Comparison of ENCODE assay signal across 11 mouse cellular contexts in the genomic region with DNA sequence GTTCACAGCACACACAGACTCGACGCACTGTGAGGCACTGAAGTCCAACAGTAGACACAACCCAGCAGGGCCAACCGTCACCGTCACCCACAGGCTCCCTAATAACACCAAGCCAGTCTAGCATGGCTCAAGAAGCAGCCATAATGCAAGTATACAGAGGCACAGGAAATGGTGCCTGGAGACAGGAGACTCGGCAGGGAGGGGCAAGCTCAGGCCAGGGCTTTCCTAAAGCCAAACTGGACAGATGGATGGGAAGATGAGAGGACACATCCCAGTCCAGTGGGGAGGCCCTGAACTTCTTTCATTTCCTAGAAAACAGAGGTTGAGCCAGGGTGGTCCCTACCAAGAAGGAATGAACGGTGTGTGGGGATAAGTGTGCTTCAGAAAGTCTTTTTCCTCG. TPM values are rescaled to one million over a fixed set of nuclear protein-coding genes. Genes with fewer than 3 reads are reported as not detected.
DNase-seq lines count a peak whose midpoint lies in the region; ATAC-seq lines count a peak whose summit lies in the region.
"Had no signal": no experiment of that assay in that cellular context is flagged by ENCODE, and none has a peak within 500 bp of the region (broad histone marks: within the 10 kb centered on the region; RNA-seq: fewer than 3 reads in every experiment).

No protein-coding gene starts in this region.

- peaks cover 94% of the 10 kb centered on the region for H3K4me1 ChIP-seq in hindbrain, embryonic 10.5 days (replicated peaks)
- peaks cover 34% of the 10 kb centered on the region for H3K4me1 ChIP-seq in hindbrain, embryonic 16.5 days (ENCODE audit: control insufficient read depth, insufficient read depth, low read depth, low read length)
- peaks cover 26% of the 10 kb centered on the region for H3K4me1 ChIP-seq in neural tube, embryonic 11.5 days (ENCODE audit: control insufficient read depth, insufficient read depth, low read length)
- peaks cover 61% of the 10 kb centered on the region for H3K4me1 ChIP-seq in intestine, embryonic 15.5 days (replicated peaks)

- DNase-seq in hindbrain, embryonic 10.5 days (ENCODE audit: low spot score), result no peak
- no peak for DNase-seq in neural tube, embryonic 11.5 days (ENCODE audit: low spot score)
- DNase-seq in neural tube, embryonic 10.5 days (ENCODE audit: extremely low spot score, low spot score), result no peak
- no peak for DNase-seq in left cerebral cortex, adult 8-10 months (ENCODE audit: low spot score in 2 of 2)
- DNase-seq in gastrocnemius, postnatal 14 days, result no peak
- DNase-seq: kidney, adult 11 months; layer of hippocampus, postnatal 36 days; lung, adult 18-20 months had no signal

- H3K4me3 ChIP-seq in hindbrain, embryonic 10.5 days, result peak overlapping the region; percentile 16; the same call in 1 of the 2 replicates
- no peak overlapping the region for H3K4me3 ChIP-seq in hindbrain, embryonic 16.5 days (ENCODE audit: low read length)
- no peak overlapping the region for H3K4me3 ChIP-seq in neural tube, embryonic 11.5 days (ENCODE audit: low read depth, low read length)
- H3K4me3 ChIP-seq in intestine, embryonic 15.5 days (replicated peaks), result no peak overlapping the region
- H3K4me3 ChIP-seq: stomach, embryonic 15.5 days had no signal

- H3K9me3 ChIP-seq in hindbrain, embryonic 10.5 days, result peaks cover 3% of the 10 kb centered on the region; the same call in 1 of the 2 replicates
- no peaks in the 10 kb centered on the region for H3K9me3 ChIP-seq in hindbrain, embryonic 16.5 days (ENCODE audit: control insufficient read depth, low read length)
- no peaks in the 10 kb centered on the region for H3K9me3 ChIP-seq in neural tube, embryonic 11.5 days (ENCODE audit: control insufficient read depth, low read length)
- H3K9me3 ChIP-seq in intestine, embryonic 15.5 days, result no peaks in the 10 kb centered on the region
- H3K9me3 ChIP-seq: stomach, embryonic 15.5 days had no signal

- ATAC-seq in hindbrain, embryonic 16.5 days, result no peak
- ATAC-seq in neural tube, embryonic 11.5 days (ENCODE audit: insufficient read depth, low FRiP score, low TSS enrichment), result no peak
- no peak for ATAC-seq in intestine, embryonic 15.5 days

- no peak overlapping the region for H3K9ac ChIP-seq in hindbrain, embryonic 16.5 days (ENCODE audit: low read depth, low read length)
- no peak overlapping the region for H3K9ac ChIP-seq in neural tube, embryonic 11.5 days (ENCODE audit: low read length)
- H3K9ac ChIP-seq in intestine, embryonic 15.5 days, result no peak overlapping the region
- H3K9ac ChIP-seq: stomach, embryonic 15.5 days had no signal

- peak overlapping the region; percentile 80 for H3K27ac ChIP-seq in hindbrain, embryonic 10.5 days
- no peak overlapping the region for H3K27ac ChIP-seq in hindbrain, embryonic 16.5 days (ENCODE audit: low read depth, low read length)
- peak overlapping the region; percentile 44; the same call in 1 of the 2 replicates for H3K27ac ChIP-seq in neural tube, embryonic 11.5 days (ENCODE audit: low read depth, low read length)
- peak overlapping the region; percentile 65; the same call in 1 of the 2 replicates for H3K27ac ChIP-seq in intestine, embryonic 15.5 days
- H3K27ac ChIP-seq: stomach, embryonic 15.5 days had no signal

- no peak overlapping the region for H3K4me2 ChIP-seq in hindbrain, embryonic 16.5 days (ENCODE audit: low read length)
- no peak overlapping the region for H3K4me2 ChIP-seq in neural tube, embryonic 11.5 days (ENCODE audit: low read depth)
- H3K4me2 ChIP-seq in intestine, embryonic 15.5 days (replicated peaks), result peak overlapping the region; percentile 33
- H3K4me2 ChIP-seq: stomach, embryonic 15.5 days had no signal

- 50% methylated on average over 7 of the region's 7 CpGs for WGBS in hindbrain, embryonic 10.5 days
- 44% methylated on average over 7 of the region's 7 CpGs for WGBS in hindbrain, embryonic 16.5 days
- 60% methylated on average over 7 of the region's 7 CpGs for WGBS in neural tube, embryonic 11.5 days
- WGBS in intestine, embryonic 15.5 days, result 58% methylated on average over 7 of the region's 7 CpGs

- intact Hi-C loops in gastrocnemius, postnatal 14 days (cut with DNase I; ENCODE audit: low total_unique reads), result no loop called here

- peaks cover 43% of the 10 kb centered on the region for H3K36me3 ChIP-seq in hindbrain, embryonic 10.5 days
- no peaks in the 10 kb centered on the region for H3K36me3 ChIP-seq in hindbrain, embryonic 16.5 days (ENCODE audit: control insufficient read depth, insufficient read depth, low read length)
- no peaks in the 10 kb centered on the region for H3K36me3 ChIP-seq in neural tube, embryonic 11.5 days (ENCODE audit: control insufficient read depth, insufficient read depth, low read length)
- 0 out of 2 replicates have a peak, but pooled peaks cover 4% of the 10 kb centered on the region for H3K36me3 ChIP-seq in intestine, embryonic 15.5 days

- no peaks in the 10 kb centered on the region for H3K27me3 ChIP-seq in hindbrain, embryonic 10.5 days (ENCODE audit: insufficient read depth, poor library complexity, severe bottlenecking)
- no peaks in the 10 kb centered on the region for H3K27me3 ChIP-seq in hindbrain, embryonic 16.5 days (replicated peaks; ENCODE audit: control insufficient read depth, insufficient read depth, low read length)
- no peaks in the 10 kb centered on the region for H3K27me3 ChIP-seq in neural tube, embryonic 11.5 days (ENCODE audit: control insufficient read depth, insufficient read depth, low read length)
- H3K27me3 ChIP-seq in intestine, embryonic 15.5 days (replicated peaks), result no peaks in the 10 kb centered on the region
- H3K27me3 ChIP-seq: stomach, embryonic 15.5 days had no signal

RNA-seq across cellular contexts. Expression of a gene that starts 13.8 kb away (rescaled TPM):
- 9.3 and 10.1 TPM in 2 replicates for polyA plus RNA-seq in hindbrain, embryonic 10.5 days (2016; fragmentation: Nextera tagmentation; extraction: Ambion mirVana)
- polyA plus RNA-seq in hindbrain, embryonic 16.5 days (2015; fragmentation: Nextera tagmentation; extraction: Ambion mirVana), result 11.1 TPM in 2 replicates
- polyA plus RNA-seq in neural tube, embryonic 11.5 days (2014; fragmentation: Nextera tagmentation; extraction: Ambion mirVana), result 15.1 and 16.6 TPM in 2 replicates
- polyA plus RNA-seq in intestine, embryonic 15.5 days (2015; fragmentation: Nextera tagmentation; extraction: Ambion mirVana), result 13.3 and 13.8 TPM in 2 replicates
- total RNA-seq in left cerebral cortex, adult 8-10 months (2022), result 100 to 1,000 TPM; 118 to 126 (median 121) TPM
- 10 to 100 TPM; 41.6 to 51.6 TPM for total RNA-seq in gastrocnemius, postnatal 14 days (2021)

RNA-seq across cellular contexts. Expression of a gene that starts 41.0 kb away (rescaled TPM):
- polyA plus RNA-seq in hindbrain, embryonic 10.5 days (2016; fragmentation: Nextera tagmentation; extraction: Ambion mirVana), result 115 and 118 TPM in 2 replicates
- 72.1 and 72.5 TPM in 2 replicates for polyA plus RNA-seq in hindbrain, embryonic 16.5 days (2015; fragmentation: Nextera tagmentation; extraction: Ambion mirVana)
- polyA plus RNA-seq in neural tube, embryonic 11.5 days (2014; fragmentation: Nextera tagmentation; extraction: Ambion mirVana), result 96.6 and 98.1 TPM in 2 replicates
- 64.1 and 74.9 TPM in 2 replicates for polyA plus RNA-seq in intestine, embryonic 15.5 days (2015; fragmentation: Nextera tagmentation; extraction: Ambion mirVana)
- total RNA-seq in left cerebral cortex, adult 8-10 months (2022), result 10 to 100 TPM; 32.7 to 37.6 (median 34.4) TPM
- total RNA-seq in gastrocnemius, postnatal 14 days (2021), result 10 to 100 TPM; 11.9 to 15.3 TPM
